Mouse (Mus musculus) myocyte (in vitro differentiated cells): ENCODE data around the gene Psmd11.

Experiments used
- MYOD1 ChIP-seq, 3 experiments: IDR thresholded peaks; one replicate each; pipeline ENCODE4 v1.6.1; 2011; ENCODE audit warnings: control low read depth in 2 of 3, low read depth in 2 of 3, mild to moderate bottlenecking in 2 of 3, moderate library complexity in 1 of 3; ENCODE audit not compliant: insufficient read length in 2 of 3, control insufficient read depth in 1 of 3
- MYOG ChIP-seq, 3 experiments: IDR thresholded peaks; one replicate each; pipeline ENCODE4 v1.6.1; 2011; ENCODE audit warnings: control low read depth in 2 of 3, low read depth in 2 of 3, mild to moderate bottlenecking in 2 of 3; ENCODE audit not compliant: insufficient read length in 2 of 3, control insufficient read depth in 1 of 3, insufficient read depth in 1 of 3
- POLR2A ChIP-seq: IDR thresholded peaks from one replicate; pipeline ENCODE4 v1.6.1; 2011; ENCODE audit warnings: low read depth, mild to moderate bottlenecking, control low read depth, moderate library complexity; ENCODE audit not compliant: insufficient read length
- REST ChIP-seq: IDR thresholded peaks from one replicate; pipeline ENCODE4 v1.6.1; 2011; ENCODE audit warnings: mild to moderate bottlenecking, control low read depth, moderate library complexity; ENCODE audit not compliant: insufficient read depth, insufficient read length
- SRF ChIP-seq: IDR thresholded peaks from one replicate; pipeline ENCODE4 v1.6.1; 2011; ENCODE audit warnings: low read depth; ENCODE audit not compliant: control insufficient read depth, insufficient read length
- TCF3 ChIP-seq: IDR thresholded peaks from one replicate; pipeline ENCODE4 v1.6.1; 2011; ENCODE audit warnings: low read depth, control low read depth; ENCODE audit not compliant: insufficient read length
- USF1 ChIP-seq: IDR thresholded peaks from one replicate; pipeline ENCODE4 v1.6.1; 2011; ENCODE audit warnings: low read depth, mild to moderate bottlenecking, control low read depth, moderate library complexity

- no peak for TF ChIP-seq MYOG (IDR thresholded peaks at IDR 0.05; ENCODE audit: control insufficient read depth in 1 of 3, insufficient read depth in 1 of 3, insufficient read length in 2 of 3, low read depth in 2 of 3)
- TF ChIP-seq SRF: no peak
- TF ChIP-seq REST: no peak
- no peak for TF ChIP-seq MYOD1 (IDR thresholded peaks at IDR 0.05; ENCODE audit: control insufficient read depth in 1 of 3, insufficient read length in 2 of 3, low read depth in 2 of 3)
- TF ChIP-seq POLR2A: no peak
- no peak for TF ChIP-seq USF1
- TF ChIP-seq TCF3: no peak
Observed at GRCm38 (mm10) chr11:80506483-80506882, 78.1 kb downstream of the Psmd11 start.
